Mouse (Mus musculus) c-Kit-positive CD71-positive TER-119-positive erythroid progenitor cells, embryonic 14.5 days (primary cell): ENCODE data around the gene Acsl5.

Experiments used
- DNase-seq: peaks from one replicate; pipeline ENCODE4 v3.0.0-alpha.2; 2013; ENCODE audit warnings: low spot score

Gene Acsl5

GRCm38 (mm10) chr19:55239766-55240426 lies 11.8 kb upstream of the Acsl5 start:
- no peak for DNase-seq

- no peak for DNase-seq
Measured at GRCm38 (mm10) chr19:55241186-55241645, 10.5 kb upstream of the Acsl5 start, which contains the start of gene Gucy2g. Gucy2g (minus strand) TSS chr19:55241236.

GRCm38 (mm10) chr19:55244791-55245231 lies 6.9 kb upstream of the Acsl5 start:
- no peak for DNase-seq

GRCm38 (mm10) chr19:55247563-55247962 lies 4.2 kb upstream of the Acsl5 start:
- DNase-seq: no peak

GRCm38 (mm10) chr19:55247991-55248520 lies 3.7 kb upstream of the Acsl5 start:
- no peak for DNase-seq

GRCm38 (mm10) chr19:55250451-55250850 lies 1.3 kb upstream of the Acsl5 start:
- no peak for DNase-seq

- DNase-seq: no peak
Measured at GRCm38 (mm10) chr19:55253239-55253569, 1.5 kb downstream of the Acsl5 start.

GRCm38 (mm10) chr19:55253570-55254441 lies 2.1 kb downstream of the Acsl5 start:
- peak; percentile 65 for DNase-seq

- DNase-seq: peak; percentile 64
Measured at GRCm38 (mm10) chr19:55254513-55255016, 2.8 kb downstream of the Acsl5 start.

- DNase-seq: no peak
Measured at GRCm38 (mm10) chr19:55256156-55256555, 4.4 kb downstream of the Acsl5 start.

- no peak for DNase-seq
Measured at GRCm38 (mm10) chr19:55257656-55258375, 6.1 kb downstream of the Acsl5 start.

GRCm38 (mm10) chr19:55258514-55258913 lies 6.8 kb downstream of the Acsl5 start:
- DNase-seq: no peak

- no peak for DNase-seq
Measured at GRCm38 (mm10) chr19:55260389-55261184, 8.8 kb downstream of the Acsl5 start.

- no peak for DNase-seq
Measured at GRCm38 (mm10) chr19:55265269-55265668, 13.5 kb downstream of the Acsl5 start.

- no peak for DNase-seq
Measured at GRCm38 (mm10) chr19:55266786-55267185, 15.0 kb downstream of the Acsl5 start.

- no peak for DNase-seq
Measured at GRCm38 (mm10) chr19:55268150-55268549, 16.4 kb downstream of the Acsl5 start.

- no peak for DNase-seq
Measured at GRCm38 (mm10) chr19:55269051-55269450, 17.3 kb downstream of the Acsl5 start.

GRCm38 (mm10) chr19:55271448-55271847 lies 19.7 kb downstream of the Acsl5 start:
- DNase-seq: no peak

- no peak for DNase-seq
Measured at GRCm38 (mm10) chr19:55273340-55273739, 21.6 kb downstream of the Acsl5 start.

GRCm38 (mm10) chr19:55276100-55276499 lies 24.4 kb downstream of the Acsl5 start:
- no peak for DNase-seq

- DNase-seq: no peak
Measured at GRCm38 (mm10) chr19:55276770-55277169, 25.0 kb downstream of the Acsl5 start.
